Mouse (Mus musculus) testis, adult 2 months (tissue): ENCODE measurements at regions not wholly inside any gene's neighbourhood (a gene's known extent, or its start where the extent isn't known, plus 50 kb on each side); places are given as distances from the start of the nearest gene placed in this dataset.

ENCODE experiments used
- CTCF ChIP-seq: fragments of 200-500 bp; IDR thresholded peaks from 2 replicates; pipeline ENCODE4 v1.5.1; 2012; ENCODE audit warnings: low read depth, mild to moderate bottlenecking, inconsistent platforms, low read length, moderate library complexity; ENCODE audit not compliant: control insufficient read depth, insufficient read depth, insufficient replicate concordance
- POLR2A ChIP-seq: fragments of 200-500 bp; IDR thresholded peaks from 2 replicates; pipeline ENCODE4 v1.6.1; 2012; ENCODE audit warnings: low read depth, mild to moderate bottlenecking, inconsistent platforms, low read length, moderate library complexity; ENCODE audit not compliant: control insufficient read depth

GRCm38 (mm10) chr5:111891261-111891693 is 157.6 kb downstream of the Gm26897 start:
- TF ChIP-seq CTCF (no peak), POLR2A (no peak)
